Mouse (Mus musculus) stomach, embryonic 15.5 days (tissue): ENCODE measurements around the gene Apol9b. TPM values are rescaled to one million over a fixed set of nuclear protein-coding genes. Genes with fewer than 3 reads are reported as not detected.

Source experiments
- polyA plus RNA-seq: library from polyadenylated mRNA; unstranded; fragments of >200 nt; fragmentation: Nextera tagmentation; extraction: Ambion mirVana; gene quantifications from 2 replicates; pipeline ENCODE4 v1.2.1, GENCODE M21; 2015

Apol9b gene
- polyA plus RNA-seq, 1 experiment from 2014 or later, result 0.13 TPM

Other genes starting within 250 kb of the Apol9b start
- gene Apol11a, start 220.8 kb upstream of the Apol9b start, polyA plus RNA-seq, result not detected in 2 replicates
- gene Apol7c, start 195.7 kb upstream of the Apol9b start, polyA plus RNA-seq, result 0.46 and 1.1 TPM in 2 replicates
- gene 1700025B11Rik, start 167.1 kb upstream of the Apol9b start, polyA plus RNA-seq, result not detected in 2 replicates
- gene Apol10b, start 132.9 kb upstream of the Apol9b start, polyA plus RNA-seq, result 0.28 and 0.37 TPM in 2 replicates
- not detected in 2 replicates for gene Gm36245, start 129.8 kb upstream of the Apol9b start, polyA plus RNA-seq
- 0.09 and 0.31 TPM in 2 replicates for gene Apol11b, start 85.8 kb upstream of the Apol9b start, polyA plus RNA-seq
- gene Apol7e, start 30.2 kb upstream of the Apol9b start, polyA plus RNA-seq, result 0.17 and 0.51 TPM in 2 replicates
- gene Apol8, start 28.0 kb downstream of the Apol9b start, polyA plus RNA-seq, result 0.75 and 1.7 TPM in 2 replicates
- 57.0 TPM in 2 replicates for gene Myh9, start 113.1 kb downstream of the Apol9b start, polyA plus RNA-seq
- 259 and 260 TPM in 2 replicates for gene Txn2, start 200.0 kb downstream of the Apol9b start, polyA plus RNA-seq
- gene Foxred2, start 227.7 kb downstream of the Apol9b start, polyA plus RNA-seq, result 3.1 and 3.7 TPM in 2 replicates
- 193 and 199 TPM in 2 replicates for gene Eif3d, start 241.8 kb downstream of the Apol9b start, polyA plus RNA-seq